Mouse (Mus musculus) E14TG2a.4 (cell line): ENCODE data around the gene Gmpr.

Experiments used
- CTCF ChIP-seq: conservative IDR thresholded peaks from 2 replicates; pipeline ENCODE4 v1.5.1; 2014; ENCODE audit warnings: low read length
- NANOG ChIP-seq: IDR thresholded peaks from 2 replicates; pipeline ENCODE4 v1.6.1; 2014; ENCODE audit warnings: borderline replicate concordance, low read length, mixed read lengths

GRCm38 (mm10) chr13:45593914-45594313 is 86.7 kb downstream of the Gmpr start:
- TF ChIP-seq CTCF (no peak), NANOG (no peak)
